ENCODE assay signal across 7 mouse cellular contexts in the genomic region with DNA sequence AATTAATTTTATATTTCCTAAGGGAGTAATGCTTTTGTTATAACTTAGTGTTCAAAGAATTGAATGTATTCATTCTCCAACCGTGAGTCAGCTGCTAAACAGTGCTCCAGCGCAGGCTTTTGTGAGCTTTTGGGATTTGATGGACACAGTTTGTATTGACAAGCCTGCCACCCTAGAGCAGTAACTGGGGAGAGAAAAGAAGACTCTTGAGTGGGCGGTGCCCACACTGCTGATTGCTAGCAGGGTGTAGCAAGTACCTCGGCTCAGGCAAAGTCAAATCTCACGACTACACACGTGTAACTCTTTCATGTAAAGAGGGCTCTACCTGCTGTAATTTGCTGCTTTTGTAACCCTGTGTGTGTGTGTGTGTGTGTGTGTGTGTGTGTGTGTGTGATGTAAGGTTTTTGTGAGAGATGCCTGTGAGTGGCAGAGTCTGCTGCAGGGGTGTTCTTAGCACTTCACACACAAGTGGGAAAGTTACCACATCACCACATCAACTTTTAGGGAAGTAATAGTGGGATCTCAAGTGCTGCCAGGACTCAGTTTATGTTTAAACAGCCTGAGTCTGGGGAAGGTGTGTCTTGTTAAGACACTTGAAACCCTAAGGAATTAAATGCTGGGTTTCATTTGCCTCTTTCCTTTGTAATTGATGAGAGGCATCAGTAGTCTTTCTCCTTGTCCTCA. TPM values are rescaled to one million over a fixed set of nuclear protein-coding genes. Genes with fewer than 3 reads are reported as not detected.
DNase-seq lines count a peak whose midpoint lies in the region; ATAC-seq lines count a peak whose summit lies in the region.

No protein-coding gene starts in this region.

- H3K9ac ChIP-seq in embryonic facial prominence, embryonic 12.5 days = no peak overlapping the region
- no peak overlapping the region; the same call in 1 of the 2 replicates for H3K9ac ChIP-seq in intestine, embryonic 16.5 days (ENCODE audit: low read depth, low read length)
- H3K9ac ChIP-seq in midbrain, embryonic 11.5 days (ENCODE audit: low read length) = peak overlapping the region; percentile 33; the same call in 1 of the 2 replicates

- no peak overlapping the region for H3K27ac ChIP-seq in embryonic facial prominence, embryonic 12.5 days
- H3K27ac ChIP-seq in intestine, embryonic 16.5 days (ENCODE audit: low read length) = peak overlapping the region; percentile 73
- H3K27ac ChIP-seq in midbrain, embryonic 11.5 days (ENCODE audit: low read depth, low read length) = peak overlapping the region; percentile 25; the same call in 1 of the 2 replicates

- no peaks in the 10 kb centered on the region for H3K27me3 ChIP-seq in embryonic facial prominence, embryonic 12.5 days
- H3K27me3 ChIP-seq in intestine, embryonic 16.5 days (replicated peaks; ENCODE audit: control insufficient read depth, insufficient read depth, low read length) = no peaks in the 10 kb centered on the region
- no peaks in the 10 kb centered on the region for H3K27me3 ChIP-seq in midbrain, embryonic 11.5 days (ENCODE audit: control insufficient read depth, insufficient read depth, low read length)

- 44% methylated on average over 6 of the region's 6 CpGs for WGBS in embryonic facial prominence, embryonic 12.5 days
- WGBS in intestine, embryonic 16.5 days = 38% methylated on average over 6 of the region's 6 CpGs
- 29% methylated on average over 6 of the region's 6 CpGs for WGBS in midbrain, embryonic 11.5 days

- no peak overlapping the region for H3K4me3 ChIP-seq in embryonic facial prominence, embryonic 12.5 days
- no peak overlapping the region for H3K4me3 ChIP-seq in intestine, embryonic 16.5 days (ENCODE audit: low read length)
- H3K4me3 ChIP-seq in midbrain, embryonic 11.5 days (ENCODE audit: low read depth, low read length) = no peak overlapping the region

- no peaks in the 10 kb centered on the region for H3K36me3 ChIP-seq in embryonic facial prominence, embryonic 12.5 days
- H3K36me3 ChIP-seq in intestine, embryonic 16.5 days (ENCODE audit: control insufficient read depth, insufficient read depth, low read length) = no peaks in the 10 kb centered on the region
- H3K36me3 ChIP-seq in midbrain, embryonic 11.5 days (ENCODE audit: control insufficient read depth, insufficient read depth, low read length) = no peaks in the 10 kb centered on the region

- DNase-seq in NIH3T3 (ENCODE audit: low read depth) = peak; percentile 61
- peak; percentile 88 for DNase-seq in midbrain, embryonic 11.5 days (ENCODE audit: low spot score, missing footprints)
- no peak for DNase-seq in thymus, postnatal 25 days
- DNase-seq in cerebellum, adult 18-20 months = no peak
- DNase-seq in right cerebral cortex, adult 18-20 months = no peak

- peak overlapping the region; percentile 22 for H3K4me2 ChIP-seq in embryonic facial prominence, embryonic 12.5 days (replicated peaks)
- peak overlapping the region; percentile 2 for H3K4me2 ChIP-seq in intestine, embryonic 16.5 days (ENCODE audit: low read depth, low read length)
- H3K4me2 ChIP-seq in midbrain, embryonic 11.5 days = peak overlapping the region; percentile 29

- H3K4me1 ChIP-seq in embryonic facial prominence, embryonic 12.5 days = peaks cover 39% of the 10 kb centered on the region
- H3K4me1 ChIP-seq in intestine, embryonic 16.5 days (ENCODE audit: control insufficient read depth, insufficient read depth, low read length) = peaks cover 26% of the 10 kb centered on the region
- peaks cover 27% of the 10 kb centered on the region for H3K4me1 ChIP-seq in midbrain, embryonic 11.5 days (ENCODE audit: control insufficient read depth, insufficient read depth, low read length)

- H3K9me3 ChIP-seq in embryonic facial prominence, embryonic 12.5 days = no peaks in the 10 kb centered on the region
- no peaks in the 10 kb centered on the region for H3K9me3 ChIP-seq in intestine, embryonic 16.5 days (ENCODE audit: control insufficient read depth, low read length)
- no peaks in the 10 kb centered on the region for H3K9me3 ChIP-seq in midbrain, embryonic 11.5 days (ENCODE audit: control insufficient read depth, low read length)

- no peak for ATAC-seq in embryonic facial prominence, embryonic 12.5 days (ENCODE audit: insufficient number of reproducible peaks, insufficient read depth, low FRiP score, low TSS enrichment)
- ATAC-seq in intestine, embryonic 16.5 days = no peak
- no peak for ATAC-seq in midbrain, embryonic 11.5 days (ENCODE audit: low FRiP score)

RNA-seq across cellular contexts. Expression of a gene that starts 2.8 kb away (rescaled TPM):
- 49.2 and 55.1 TPM in 2 replicates for polyA plus RNA-seq in embryonic facial prominence, embryonic 12.5 days (2016; fragmentation: Nextera tagmentation; extraction: Ambion mirVana)
- 49.3 and 54.4 TPM in 2 replicates for polyA plus RNA-seq in intestine, embryonic 16.5 days (2015; fragmentation: Nextera tagmentation; extraction: Ambion mirVana)
- 63.7 and 64.1 TPM in 2 replicates for polyA plus RNA-seq in midbrain, embryonic 11.5 days (2014; fragmentation: Nextera tagmentation; extraction: Ambion mirVana)

Comparison
In these comparisons a context has a peak if more than half of its experiments do, and no peak if none do; other contexts are left out.
1. DNase-seq: peak in NIH3T3 (single experiment) and midbrain, embryonic 11.5 days (single experiment); none in thymus, postnatal 25 days (single experiment), cerebellum, adult 18-20 months (0 of 2) and right cerebral cortex, adult 18-20 months (single experiment).
2. Peak in every context shown above with its lines, with median percentiles within 50 percentile points of each other: H3K4me2 ChIP-seq.